Mouse (Mus musculus): ENCODE data around the gene Clk3. TPM values are rescaled to one million over a fixed set of nuclear protein-coding genes. Genes with fewer than 3 reads are reported as not detected.
A peak's percentile ranks its signal among the peaks of the same experiment; 100 is the strongest.

Gene Clk3
- polyA plus RNA-seq, 1 experiment from 2014 or later, result 67.0 TPM

DNA sequence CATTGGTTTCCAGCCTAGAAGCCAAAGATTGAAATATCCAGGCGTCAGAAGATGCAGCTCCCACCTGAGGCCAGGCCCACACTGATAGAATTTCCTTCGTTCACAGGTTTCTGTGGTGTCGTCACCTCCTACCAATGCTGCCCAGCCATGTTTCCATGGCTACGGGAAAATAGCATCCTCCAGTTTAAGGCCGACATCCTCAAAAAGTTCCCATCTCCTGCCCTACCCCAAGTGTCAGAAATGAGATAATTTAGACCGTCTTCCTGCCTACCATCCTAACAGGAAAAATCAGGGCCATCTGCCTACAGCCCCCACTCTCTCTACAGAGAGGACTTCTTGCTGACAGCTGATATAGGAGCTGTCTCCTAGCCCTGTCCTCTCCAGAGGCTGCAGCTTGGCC is 771 bp upstream of the Clk3 start:
- Histone ChIP-seq H3K9ac (no peak overlapping the region), H3K4me3 (peak overlapping the region; percentile 97), H3K36me3 (peaks cover 2% of the 10 kb centered on the region; the same call in 1 of the 2 replicates), H3K9me3 (no peaks in the 10 kb centered on the region), H3K27me3 (no peaks in the 10 kb centered on the region), H3K4me1 (replicated peaks) (peaks cover 38% of the 10 kb centered on the region), H3K27ac (replicated peaks) (peak overlapping the region; percentile 99), H3K4me2 (peak overlapping the region; percentile 83)
- ATAC-seq (ENCODE audit: low FRiP score, low read depth), result no peak
- 25% methylated on average over 6 of the region's 6 CpGs for WGBS

GRCm38 (mm10) chr9:57764974-57765363 is 691 bp downstream of the Clk3 start:
- H3K27me3 ChIP-seq, result no peaks in the 10 kb centered on the region
- peak overlapping the region; percentile 97 for H3K4me3 ChIP-seq
- H3K27ac ChIP-seq (replicated peaks), result peak overlapping the region; percentile 99
- 0% methylated on average over 45 of the region's 45 CpGs for WGBS
- ATAC-seq (ENCODE audit: low FRiP score, low read depth), result peak; percentile 92
- peaks cover 15% of the 10 kb centered on the region for H3K36me3 ChIP-seq
- H3K9me3 ChIP-seq, result no peaks in the 10 kb centered on the region
- H3K4me1 ChIP-seq (replicated peaks), result peaks cover 38% of the 10 kb centered on the region
- H3K9ac ChIP-seq, result peak overlapping the region; percentile 96
- H3K4me2 ChIP-seq, result peak overlapping the region; percentile 83

GRCm38 (mm10) chr9:57764147-57764973 is 1.3 kb downstream of the Clk3 start:
- H3K27me3 ChIP-seq, result no peaks in the 10 kb centered on the region
- peak overlapping the region; percentile 83 for H3K4me2 ChIP-seq
- under 1% methylated on average over 57 of the region's 57 CpGs for WGBS
- peak overlapping the region; percentile 96 for H3K9ac ChIP-seq
- H3K4me3 ChIP-seq, result peak overlapping the region; percentile 97
- H3K4me1 ChIP-seq (replicated peaks), result peaks cover 38% of the 10 kb centered on the region
- peak overlapping the region; percentile 99 for H3K27ac ChIP-seq (replicated peaks)
- H3K36me3 ChIP-seq, result peaks cover 21% of the 10 kb centered on the region
- no peaks in the 10 kb centered on the region for H3K9me3 ChIP-seq
- peak; percentile 47 for ATAC-seq (ENCODE audit: low FRiP score, low read depth)

DNA sequence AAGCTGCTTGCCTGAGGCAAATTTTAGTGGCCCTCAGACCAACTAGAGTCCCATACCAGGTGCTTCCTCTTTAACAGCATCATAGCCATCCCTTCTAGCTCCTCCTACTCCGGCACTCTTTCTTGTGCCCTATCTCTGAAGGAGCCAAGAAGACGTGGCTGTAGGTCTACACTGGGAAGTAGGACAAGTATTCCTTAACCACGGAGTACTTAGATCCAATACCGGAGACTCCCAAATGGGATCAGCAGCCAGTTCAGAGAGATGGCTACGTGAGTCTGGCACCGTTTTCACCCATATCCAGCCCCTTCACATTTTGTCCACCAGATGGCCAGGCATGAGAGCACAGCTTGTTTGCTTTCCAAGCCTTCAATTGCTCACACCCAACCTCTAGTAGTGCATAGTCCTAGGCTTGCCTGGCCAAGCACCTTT is 3.1 kb downstream of the Clk3 start:
- Histone ChIP-seq H3K4me3 (no peak overlapping the region), H3K27me3 (no peaks in the 10 kb centered on the region)
- ATAC-seq (ENCODE audit: low FRiP score, low read depth), result no peak

DNA sequence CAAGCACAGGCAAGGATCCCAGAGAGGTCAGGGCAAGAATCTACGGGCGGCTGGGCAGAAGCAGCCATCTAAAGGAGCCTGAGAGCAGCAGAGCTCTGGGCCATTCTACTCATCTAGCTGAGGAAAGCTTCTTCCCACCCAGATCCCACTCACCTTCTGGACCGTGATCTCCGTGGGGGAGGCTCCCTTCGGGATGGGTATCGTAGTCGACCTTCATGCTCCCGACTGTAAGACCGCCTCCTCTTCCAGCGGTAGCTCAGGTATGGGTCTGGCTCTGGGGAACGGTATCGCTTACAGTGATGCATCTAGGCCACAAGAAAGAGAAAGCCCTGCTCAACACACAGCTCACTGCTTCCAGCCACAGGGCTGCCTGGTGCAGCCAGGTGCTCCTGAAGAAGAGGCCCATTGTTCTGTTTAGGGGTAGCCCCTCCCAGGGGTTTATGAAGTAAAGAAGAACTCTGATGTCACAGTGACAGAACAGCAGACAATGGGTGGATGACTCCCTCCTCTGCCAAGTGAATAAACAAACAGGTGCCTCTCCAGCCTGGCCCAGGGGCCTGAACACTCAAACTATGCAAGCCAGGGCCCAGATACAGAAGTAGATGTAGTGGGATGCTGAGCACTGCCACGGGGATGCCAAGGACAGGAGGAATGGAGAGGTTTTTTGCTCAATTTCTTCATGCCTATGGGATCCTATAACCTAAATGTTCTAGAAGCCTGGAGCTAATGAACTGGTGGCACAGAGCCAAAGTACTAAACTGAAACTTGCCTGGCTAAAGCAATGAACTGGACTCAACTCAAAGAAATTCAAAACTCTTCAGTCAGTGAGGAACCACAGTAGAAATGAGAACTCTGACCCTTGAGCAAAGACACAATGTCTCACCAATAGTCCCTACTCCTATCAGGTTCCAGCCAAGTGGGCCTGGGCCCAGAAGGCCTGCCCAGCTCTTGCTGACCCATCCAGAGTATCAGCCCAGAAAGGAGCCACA is 3.8 kb downstream of the Clk3 start:
- ATAC-seq (ENCODE audit: low FRiP score, low read depth), result no peak
- peaks cover 38% of the 10 kb centered on the region for H3K4me1 ChIP-seq (replicated peaks)
- no peaks in the 10 kb centered on the region for H3K27me3 ChIP-seq
- H3K9me3 ChIP-seq, result no peaks in the 10 kb centered on the region
- H3K4me2 ChIP-seq, result peak overlapping the region; percentile 83
- no peak overlapping the region for H3K4me3 ChIP-seq
- no peak overlapping the region; the same call in 1 of the 2 replicates for H3K9ac ChIP-seq
- H3K36me3 ChIP-seq, result peaks cover 44% of the 10 kb centered on the region
- WGBS, result 95% methylated on average over 13 of the region's 13 CpGs
- H3K27ac ChIP-seq (replicated peaks), result peak overlapping the region; percentile 28; the same call in 1 of the 2 replicates

More for the DNA sequence above, 3.1 kb downstream of the Clk3 start:
- Histone ChIP-seq H3K27ac (replicated peaks) (no peak overlapping the region), H3K4me2 (peak overlapping the region; percentile 83), H3K9ac (peak overlapping the region; percentile 1; the same call in 1 of the 2 replicates), H3K4me1 (replicated peaks) (peaks cover 38% of the 10 kb centered on the region), H3K9me3 (no peaks in the 10 kb centered on the region), H3K36me3 (peaks cover 37% of the 10 kb centered on the region)
- 57% methylated on average over 6 of the region's 6 CpGs for WGBS

GRCm38 (mm10) chr9:57760416-57761146 is 5.1 kb downstream of the Clk3 start:
- WGBS, result 96% methylated on average over 24 of the region's 24 CpGs
- Histone ChIP-seq H3K27ac (replicated peaks) (no peak overlapping the region), H3K4me1 (replicated peaks) (peaks cover 29% of the 10 kb centered on the region), H3K9ac (no peak overlapping the region), H3K4me3 (no peak overlapping the region), H3K4me2 (no peak overlapping the region), H3K9me3 (no peaks in the 10 kb centered on the region), H3K36me3 (peaks cover 50% of the 10 kb centered on the region), H3K27me3 (no peaks in the 10 kb centered on the region)
- no peak for ATAC-seq (ENCODE audit: low FRiP score, low read depth)

GRCm38 (mm10) chr9:57759289-57759688 is 6.4 kb downstream of the Clk3 start:
- Histone ChIP-seq H3K27ac (replicated peaks) (no peak overlapping the region), H3K4me1 (replicated peaks) (peaks cover 29% of the 10 kb centered on the region), H3K36me3 (peaks cover 63% of the 10 kb centered on the region), H3K4me3 (no peak overlapping the region), H3K4me2 (no peak overlapping the region), H3K27me3 (no peaks in the 10 kb centered on the region), H3K9ac (no peak overlapping the region), H3K9me3 (no peaks in the 10 kb centered on the region)
- 26% methylated on average over 6 of the region's 6 CpGs for WGBS
- no peak for ATAC-seq (ENCODE audit: low FRiP score, low read depth)

- H3K4me2 ChIP-seq, result no peak overlapping the region
- H3K27me3 ChIP-seq, result no peaks in the 10 kb centered on the region
Observed at GRCm38 (mm10) chr9:57758528-57758927, 7.1 kb downstream of the Clk3 start.

DNA sequence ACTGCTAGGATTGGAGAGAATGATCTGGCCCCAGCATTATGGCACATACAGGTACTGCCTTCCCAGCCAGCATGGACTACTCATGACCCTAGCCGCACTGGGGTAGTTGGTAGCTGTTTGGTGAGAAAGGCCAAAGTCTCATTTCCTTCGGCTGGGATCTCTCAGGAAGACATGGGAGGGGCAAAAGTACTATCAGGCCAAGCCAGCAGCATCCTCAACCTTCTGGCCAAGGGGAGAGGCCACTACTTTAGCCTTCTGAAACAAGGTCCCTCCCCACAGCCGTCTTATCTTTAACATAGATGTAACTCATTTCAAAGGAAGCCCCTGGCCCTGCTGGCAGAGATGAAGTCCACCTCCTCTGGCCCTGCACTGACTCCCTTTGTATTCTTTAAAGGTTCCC is 8.1 kb downstream of the Clk3 start:
- Histone ChIP-seq H3K27ac (replicated peaks) (no peak overlapping the region), H3K4me1 (replicated peaks) (peaks cover 12% of the 10 kb centered on the region), H3K9ac (no peak overlapping the region), H3K4me3 (no peak overlapping the region), H3K27me3 (no peaks in the 10 kb centered on the region), H3K4me2 (no peak overlapping the region), H3K9me3 (no peaks in the 10 kb centered on the region), H3K36me3 (peaks cover 80% of the 10 kb centered on the region)
- ATAC-seq (ENCODE audit: low FRiP score, low read depth), result no peak
- 83% methylated on average over 3 of the region's 3 CpGs for WGBS

More at GRCm38 (mm10) chr9:57758528-57758927, 7.1 kb downstream of the Clk3 start:
- Histone ChIP-seq H3K4me3 (no peak overlapping the region), H3K36me3 (peaks cover 71% of the 10 kb centered on the region), H3K9me3 (no peaks in the 10 kb centered on the region), H3K4me1 (replicated peaks) (peaks cover 21% of the 10 kb centered on the region), H3K9ac (no peak overlapping the region), H3K27ac (replicated peaks) (no peak overlapping the region)
- 91% methylated on average over 22 of the region's 22 CpGs for WGBS
- no peak for ATAC-seq (ENCODE audit: low FRiP score, low read depth)

GRCm38 (mm10) chr9:57750901-57751300 is 14.8 kb downstream of the Clk3 start:
- H3K36me3 ChIP-seq, result peaks cover 88% of the 10 kb centered on the region
- H3K9me3 ChIP-seq, result no peaks in the 10 kb centered on the region
- H3K4me3 ChIP-seq, result no peak overlapping the region
- H3K4me1 ChIP-seq (replicated peaks), result no peaks in the 10 kb centered on the region
- 88% methylated on average over 7 of the region's 7 CpGs for whole genome bisulfite sequencing
- H3K4me2 ChIP-seq, result no peak overlapping the region
- no peak overlapping the region for H3K9ac ChIP-seq
- ATAC-seq (ENCODE audit: low FRiP score, low read depth), result no peak
- no peaks in the 10 kb centered on the region for H3K27me3 ChIP-seq
- no peak overlapping the region for H3K27ac ChIP-seq (replicated peaks)

DNA sequence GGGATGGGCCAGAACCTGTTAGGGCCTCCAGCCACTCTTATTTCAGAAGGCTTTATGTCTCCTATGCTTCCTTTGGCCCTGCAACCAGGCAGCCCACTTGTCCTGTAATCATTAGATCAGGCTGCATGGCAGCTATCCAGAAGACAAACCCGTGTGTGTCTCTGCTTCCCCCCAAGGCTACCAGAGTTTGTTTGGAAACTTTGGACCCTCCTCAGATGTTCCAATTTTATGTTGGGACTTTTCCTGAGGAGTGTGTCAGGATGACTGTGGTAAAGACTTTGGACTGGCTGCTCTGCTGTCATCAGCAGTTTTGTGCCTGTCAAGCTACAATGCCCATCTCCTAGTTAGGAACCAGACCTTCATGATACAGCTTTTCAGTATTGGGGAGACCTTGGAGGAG is 16.8 kb downstream of the Clk3 start:
- peaks cover 74% of the 10 kb centered on the region for H3K36me3 ChIP-seq
- H3K9ac ChIP-seq, result no peak overlapping the region
- H3K4me3 ChIP-seq, result no peak overlapping the region
- no peak overlapping the region for H3K27ac ChIP-seq (replicated peaks)
- no peak overlapping the region for H3K4me2 ChIP-seq
- ATAC-seq (ENCODE audit: low FRiP score, low read depth), result no peak
- H3K4me1 ChIP-seq (replicated peaks), result no peaks in the 10 kb centered on the region
- 74% methylated on average over 1 of the region's 1 CpGs for WGBS
- no peaks in the 10 kb centered on the region for H3K9me3 ChIP-seq
- H3K27me3 ChIP-seq, result no peaks in the 10 kb centered on the region

Measured in hindbrain, embryonic 15.5 days (tissue).